Mouse (Mus musculus): ENCODE measurements around the gene Wnt4. TPM values are rescaled to one million over a fixed set of nuclear protein-coding genes. Genes with fewer than 3 reads are reported as not detected.

Gene Wnt4
- total RNA-seq, 2 experiments from 2014 or later, result 5.2 to 6.6 TPM

- no peak overlapping the region for H3K27ac ChIP-seq
- TF ChIP-seq CTCF (conservative IDR thresholded peaks at IDR 0.05), result no peak
- no peak overlapping the region for H3K4me3 ChIP-seq
- DNase-seq (ENCODE audit: low spot score in 2 of 2), result no peak
These were observed 6.1 kb downstream of the Wnt4 start for GRCm38 (mm10) chr4:137283407-137283732.

DNA sequence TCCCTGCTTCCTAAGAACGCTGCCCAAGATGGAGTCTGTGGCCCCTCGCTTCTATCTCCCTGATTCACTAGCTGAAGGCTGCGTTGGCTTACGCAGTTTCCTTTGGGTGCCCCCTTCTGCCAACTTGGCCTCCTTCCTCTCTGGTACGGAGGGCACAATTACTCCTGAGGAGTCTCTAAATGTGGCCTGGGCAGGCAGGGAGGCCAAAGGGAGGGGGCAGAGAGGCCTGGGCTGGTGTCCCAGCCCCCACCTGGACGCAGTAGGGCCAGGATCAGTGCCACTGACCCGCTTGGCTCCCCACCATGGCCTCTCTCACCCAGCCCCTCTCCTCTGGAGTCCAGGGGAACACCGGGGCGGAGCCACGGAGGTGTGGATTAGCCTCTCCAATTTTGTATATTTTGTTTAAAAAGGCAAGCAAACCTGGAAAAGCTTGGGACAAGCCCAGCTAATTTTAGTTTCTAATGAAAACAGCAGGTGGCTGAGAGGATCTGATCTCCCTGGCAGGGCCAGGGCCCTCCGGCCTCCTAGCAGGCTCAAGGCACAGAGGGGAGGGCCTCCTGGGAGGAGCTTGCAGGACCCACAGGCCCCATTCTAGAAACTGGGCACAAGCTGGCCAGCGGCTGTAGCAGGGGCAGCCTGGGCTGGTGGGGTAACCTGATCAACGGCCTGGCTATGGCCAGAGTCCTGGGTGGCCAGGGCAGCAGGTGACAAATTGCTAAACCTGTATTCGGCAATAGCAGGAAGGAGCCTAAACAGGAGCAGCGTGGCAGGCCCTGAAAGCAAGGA lies 8.8 kb downstream of the Wnt4 start:
- Histone ChIP-seq H3K4me3 (no peak overlapping the region), H3K27ac (no peak overlapping the region)
- no peak for DNase-seq (ENCODE audit: low spot score in 2 of 2)
- TF ChIP-seq CTCF (conservative IDR thresholded peaks at IDR 0.05), result no peak

DNA sequence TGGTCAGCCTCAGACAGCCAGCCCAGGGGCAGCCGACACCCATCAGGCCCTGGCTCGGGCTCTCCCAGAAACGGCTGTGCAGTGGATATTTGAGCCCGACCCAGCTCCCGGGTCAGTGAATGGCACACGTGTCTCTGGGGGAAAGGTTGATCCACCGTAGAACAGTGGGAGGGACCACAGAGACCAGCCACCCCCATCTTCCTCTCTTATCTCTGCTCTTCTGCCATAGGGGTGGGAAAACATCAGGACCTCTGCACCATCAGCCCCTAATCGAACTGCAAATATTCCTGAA lies 9.3 kb downstream of the Wnt4 start:
- Histone ChIP-seq H3K27ac (no peak overlapping the region), H3K4me3 (no peak overlapping the region)
- no peak for DNase-seq (ENCODE audit: low spot score in 2 of 2)
- TF ChIP-seq CTCF (conservative IDR thresholded peaks at IDR 0.05), result no peak

GRCm38 (mm10) chr4:137287206-137287605 lies 9.9 kb downstream of the Wnt4 start:
- no peak for DNase-seq (ENCODE audit: low spot score in 2 of 2)
- Histone ChIP-seq H3K27ac (no peak overlapping the region), H3K4me3 (no peak overlapping the region)
- TF ChIP-seq CTCF (conservative IDR thresholded peaks at IDR 0.05), result no peak

DNA sequence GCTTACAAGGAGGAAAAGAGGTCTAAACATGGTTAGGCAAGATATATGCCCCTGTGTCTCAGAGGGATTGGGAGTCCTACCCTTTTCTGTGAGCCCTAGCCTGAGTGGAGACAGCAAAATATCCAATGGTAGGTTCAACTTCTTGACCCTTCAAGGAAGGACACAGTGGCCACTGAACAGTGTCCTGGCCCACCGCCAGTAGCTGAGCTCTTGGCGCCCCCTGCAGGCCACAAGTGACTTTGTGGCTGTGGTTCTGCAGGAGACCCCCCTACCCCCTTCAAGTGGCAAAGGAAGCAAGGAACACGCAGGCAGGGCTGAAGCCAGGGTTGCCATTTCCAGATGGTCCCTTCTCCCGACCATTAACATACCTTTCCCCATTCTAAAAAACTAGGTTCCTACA lies 10.5 kb downstream of the Wnt4 start:
- Histone ChIP-seq H3K4me3 (no peak overlapping the region), H3K27ac (no peak overlapping the region)
- peak in 1 of 2 experiments; percentile 49 for DNase-seq (ENCODE audit: low spot score in 2 of 2)
- TF ChIP-seq CTCF (conservative IDR thresholded peaks at IDR 0.05), result peak; percentile 90

DNA sequence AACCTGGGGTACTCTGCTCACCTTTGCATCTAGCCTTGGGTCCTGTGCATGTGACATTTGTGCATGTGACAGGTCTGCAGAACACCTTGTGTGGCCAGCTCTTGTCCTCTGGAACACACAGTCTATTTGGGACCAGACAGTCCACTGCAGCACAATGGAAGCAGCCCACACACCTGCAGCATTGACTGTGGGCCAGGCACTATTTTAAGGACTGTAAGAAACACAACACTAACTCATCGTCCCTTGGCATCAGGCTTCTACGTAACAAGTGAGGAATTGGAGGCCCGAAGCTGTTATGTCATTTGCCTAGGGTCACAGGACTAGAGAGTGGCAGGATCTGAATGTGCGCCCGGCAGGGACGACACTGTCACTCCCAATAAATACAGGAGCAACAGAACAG lies 12.4 kb downstream of the Wnt4 start:
- no peak for DNase-seq (ENCODE audit: low spot score in 2 of 2)

DNA sequence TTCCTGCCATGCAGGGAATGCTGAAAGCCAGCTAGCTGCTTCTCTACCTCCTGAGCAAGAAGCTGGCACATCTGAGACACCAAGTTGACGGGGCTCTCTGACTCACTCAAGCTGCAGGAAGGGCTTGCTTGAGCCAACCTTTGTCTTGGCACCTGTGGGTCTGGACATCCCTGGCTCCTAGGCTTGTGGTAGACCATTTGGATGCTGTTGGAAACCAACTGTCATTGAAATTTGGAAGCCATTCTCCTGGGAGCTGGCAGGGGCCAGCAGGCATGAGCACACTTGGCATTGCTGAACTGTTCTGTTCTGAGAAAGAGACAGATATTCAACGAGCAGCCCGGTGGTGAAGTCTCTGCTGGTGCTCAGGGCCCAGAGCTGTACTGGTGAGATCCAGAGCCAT lies 13.0 kb downstream of the Wnt4 start:
- TF ChIP-seq CTCF (conservative IDR thresholded peaks at IDR 0.05), result no peak
- Histone ChIP-seq H3K27ac (peak overlapping the region; percentile 15; the same call in 1 of the 2 replicates), H3K4me3 (no peak overlapping the region)
- no peak for DNase-seq (ENCODE audit: low spot score in 2 of 2)

More for the DNA sequence above, 12.4 kb downstream of the Wnt4 start:
- no peak for TF ChIP-seq CTCF (conservative IDR thresholded peaks at IDR 0.05)
- peak overlapping the region; percentile 15; the same call in 1 of the 2 replicates for H3K27ac ChIP-seq
- no peak overlapping the region for H3K4me3 ChIP-seq

- no peak overlapping the region for H3K4me3 ChIP-seq
- H3K27ac ChIP-seq, result no peak overlapping the region
- no peak for DNase-seq (ENCODE audit: low spot score in 2 of 2)
- no peak for TF ChIP-seq CTCF (conservative IDR thresholded peaks at IDR 0.05)
These were observed 15.3 kb downstream of the Wnt4 start for GRCm38 (mm10) chr4:137292625-137293024.

- Histone ChIP-seq H3K27ac (peak overlapping the region; percentile 62; the same call in 1 of the 2 replicates), H3K4me3 (no peak overlapping the region)
- no peak for TF ChIP-seq CTCF (conservative IDR thresholded peaks at IDR 0.05)
- no peak for DNase-seq (ENCODE audit: low spot score in 2 of 2)
These were observed 16.7 kb downstream of the Wnt4 start for GRCm38 (mm10) chr4:137294032-137294431.

- DNase-seq (ENCODE audit: low spot score in 2 of 2), result no peak
- TF ChIP-seq CTCF (conservative IDR thresholded peaks at IDR 0.05), result no peak
- Histone ChIP-seq H3K4me3 (no peak overlapping the region), H3K27ac (peak overlapping the region; percentile 62)
These were observed 17.2 kb downstream of the Wnt4 start for GRCm38 (mm10) chr4:137294474-137294873.

DNA sequence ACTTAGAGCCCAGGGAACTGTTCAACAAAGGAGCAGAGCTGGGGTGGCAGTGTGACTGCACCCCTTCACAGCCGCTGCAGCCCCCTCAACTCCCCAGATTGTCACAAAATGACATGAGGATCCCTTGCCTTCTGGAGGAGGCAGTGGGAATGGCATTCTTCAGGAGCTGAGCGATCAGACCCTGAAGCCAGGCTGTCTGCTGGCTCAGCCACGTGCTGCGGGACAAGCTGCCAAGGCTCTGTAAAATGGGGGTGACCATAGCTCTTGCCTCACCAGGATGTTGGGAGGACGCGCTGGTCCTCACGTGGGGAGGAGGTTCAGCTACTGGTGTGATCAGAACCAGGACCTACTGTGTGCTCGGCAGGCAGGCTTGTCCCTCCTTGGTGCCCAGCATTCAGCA lies 17.7 kb downstream of the Wnt4 start:
- no peak for DNase-seq (ENCODE audit: low spot score in 2 of 2)
- Histone ChIP-seq H3K27ac (peak overlapping the region; percentile 62), H3K4me3 (no peak overlapping the region)
- 0 out of 2 replicates have a peak, but pooled peaks have one; percentile 6 for TF ChIP-seq CTCF (conservative IDR thresholded peaks at IDR 0.05)

DNA sequence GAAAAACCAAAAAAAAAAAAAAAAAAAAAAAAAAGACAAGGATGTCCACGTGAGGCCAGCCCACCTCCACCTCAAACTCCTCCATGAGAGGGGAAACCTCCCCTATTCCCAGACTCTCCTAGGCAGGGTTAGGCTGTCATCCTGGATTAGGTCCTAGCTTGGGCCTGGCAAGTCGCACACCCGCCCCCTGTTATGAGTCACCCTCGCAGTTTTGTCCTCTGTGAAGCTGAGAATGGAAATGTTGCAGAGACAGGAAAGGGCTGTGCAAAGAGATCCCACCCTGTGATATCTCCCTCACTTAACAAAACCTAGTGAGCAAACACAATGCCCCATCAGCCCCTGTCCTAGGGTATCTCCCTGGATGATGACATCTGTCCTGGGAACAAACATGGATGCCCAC lies 20.3 kb downstream of the Wnt4 start:
- Histone ChIP-seq H3K4me3 (no peak overlapping the region), H3K27ac (0 out of 2 replicates have a peak overlapping the region, but pooled peaks have one; percentile 5)
- TF ChIP-seq CTCF (conservative IDR thresholded peaks at IDR 0.05), result no peak
- no peak for DNase-seq (ENCODE audit: low spot score in 2 of 2)

DNA sequence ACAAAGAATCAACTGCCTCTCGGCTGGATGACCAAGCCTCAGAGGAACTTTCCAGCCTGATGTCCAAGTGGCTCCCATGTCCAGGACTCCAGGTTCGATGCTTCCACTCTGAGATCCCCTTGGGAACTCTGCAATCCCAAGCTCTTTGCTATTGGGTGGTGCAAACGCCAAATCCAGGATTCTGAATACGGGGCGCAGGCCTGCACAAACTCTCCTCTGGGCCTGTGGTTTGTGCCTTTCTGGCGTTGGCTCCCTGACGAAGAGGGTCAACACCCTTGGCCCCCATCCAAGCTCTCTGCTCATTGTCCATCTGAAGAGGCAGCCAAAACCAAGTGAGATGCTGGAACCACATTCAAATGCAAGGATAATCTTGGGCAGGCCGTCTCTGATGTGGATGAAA lies 21.1 kb downstream of the Wnt4 start:
- no peak for DNase-seq (ENCODE audit: low spot score in 2 of 2)
- H3K4me3 ChIP-seq, result no peak overlapping the region
- no peak for TF ChIP-seq CTCF (conservative IDR thresholded peaks at IDR 0.05)
- H3K27ac ChIP-seq, result no peak overlapping the region

GRCm38 (mm10) chr4:137300227-137300626 lies 22.9 kb downstream of the Wnt4 start:
- Histone ChIP-seq H3K4me3 (no peak overlapping the region), H3K27ac (no peak overlapping the region)
- TF ChIP-seq CTCF (conservative IDR thresholded peaks at IDR 0.05), result no peak
- DNase-seq (ENCODE audit: low spot score in 2 of 2), result no peak

Data from layer of hippocampus, adult 2 months (tissue).